Mouse (Mus musculus) brown adipose tissue, adult 24 weeks (tissue): Measurements from ENCODE around the gene Trpv2. TPM values are rescaled to one million over a fixed set of nuclear protein-coding genes. Genes with fewer than 3 reads are reported as not detected.

Experiments
- H3K27ac ChIP-seq: fragments of 200-500 bp; replicated peaks from 2 replicates; pipeline ENCODE4 v1.5.1; 2012; ENCODE audit warnings: low read depth, mild to moderate bottlenecking, low read length
- H3K4me1 ChIP-seq: fragments of 200-500 bp; 2 replicates; pipeline ENCODE4 v1.6.1; 2012; ENCODE audit warnings: low read length, mixed read lengths; ENCODE audit not compliant: control insufficient read depth, insufficient read depth, insufficient read length
- H3K4me3 ChIP-seq: fragments of 200-500 bp; 2 replicates; pipeline ENCODE4 v1.5.1; 2012; ENCODE audit warnings: low read depth, mild to moderate bottlenecking, low read length, moderate library complexity; ENCODE audit not compliant: insufficient read depth
- polyA plus RNA-seq: library from polyadenylated mRNA; stranded (reverse); fragments of >200 nt; gene quantifications from 2 replicates; pipeline ENCODE4 v1.2.4, GENCODE M21; 2012; ENCODE audit not compliant: missing spikeins, insufficient read depth, insufficient read length

Trpv2 gene
- polyA plus RNA-seq, result 1.0 and 2.5 TPM in 2 replicates

DNA sequence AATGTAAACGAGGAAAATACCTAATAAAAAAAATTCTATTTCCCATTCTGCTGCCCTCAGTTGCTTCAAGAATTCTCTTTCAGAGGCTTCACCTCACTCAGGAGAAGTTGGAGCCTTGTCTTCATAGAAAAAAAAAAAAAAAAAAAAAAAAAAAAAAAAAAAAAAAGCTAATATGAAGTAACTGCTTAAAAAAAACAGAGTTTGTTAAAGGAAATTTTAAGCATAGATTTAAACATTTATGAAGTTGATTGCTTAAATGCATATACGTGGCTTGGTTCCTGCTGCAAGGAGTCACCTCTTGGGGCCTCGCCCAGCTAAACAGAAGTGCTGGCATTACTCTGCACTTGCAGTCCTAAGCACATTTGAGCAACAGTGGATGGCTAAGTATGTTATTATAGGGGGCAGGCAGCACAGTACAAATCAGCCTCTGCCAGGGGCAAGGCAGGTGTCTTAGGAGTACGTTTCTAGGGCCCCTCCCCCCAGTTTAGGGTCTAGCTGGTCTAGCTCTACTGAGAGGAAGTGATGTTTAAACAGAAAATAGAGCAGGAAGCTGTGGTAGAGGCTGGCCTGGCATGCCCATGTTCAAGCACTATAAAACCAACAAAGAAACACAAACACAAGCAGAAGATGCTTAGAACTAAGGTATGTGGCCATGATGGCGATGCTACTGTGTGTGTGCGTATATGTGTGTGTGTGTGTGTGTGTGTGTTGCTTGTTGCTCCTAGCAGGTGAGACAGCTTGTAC lies at the start of gene Trpv2:
TSS of gene Trpv2 (plus strand) at position 528 of the 744 bp plus-strand sequence.
- H3K4me3 ChIP-seq, result peak within 1 kb of the TSS; percentile 56
- no peak within 1 kb of the TSS for H3K27ac ChIP-seq
- no peaks in the 10 kb centered on the region for H3K4me1 ChIP-seq

DNA sequence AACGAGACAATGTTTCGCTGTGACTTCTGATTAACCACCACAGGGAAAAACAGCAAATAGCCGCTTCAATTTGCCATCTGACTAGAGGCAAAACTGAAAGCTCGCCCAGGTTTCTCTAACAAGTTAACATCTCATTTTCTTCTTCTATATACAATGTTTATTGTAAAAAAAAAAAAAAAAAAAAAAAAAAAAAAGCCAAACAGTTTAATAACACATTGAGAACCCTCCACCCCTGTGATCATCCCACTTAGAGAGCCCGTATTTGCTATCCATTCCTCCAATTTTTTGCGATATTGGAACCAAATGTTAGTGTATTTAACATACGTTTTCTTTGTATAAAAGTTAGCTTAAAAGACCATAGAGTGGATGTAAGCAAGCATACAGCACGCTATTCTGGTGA lies 37.2 kb upstream of the Trpv2 start:
- Histone ChIP-seq H3K27ac (no peak overlapping the region), H3K4me3 (no peak overlapping the region), H3K4me1 (no peaks in the 10 kb centered on the region)

DNA sequence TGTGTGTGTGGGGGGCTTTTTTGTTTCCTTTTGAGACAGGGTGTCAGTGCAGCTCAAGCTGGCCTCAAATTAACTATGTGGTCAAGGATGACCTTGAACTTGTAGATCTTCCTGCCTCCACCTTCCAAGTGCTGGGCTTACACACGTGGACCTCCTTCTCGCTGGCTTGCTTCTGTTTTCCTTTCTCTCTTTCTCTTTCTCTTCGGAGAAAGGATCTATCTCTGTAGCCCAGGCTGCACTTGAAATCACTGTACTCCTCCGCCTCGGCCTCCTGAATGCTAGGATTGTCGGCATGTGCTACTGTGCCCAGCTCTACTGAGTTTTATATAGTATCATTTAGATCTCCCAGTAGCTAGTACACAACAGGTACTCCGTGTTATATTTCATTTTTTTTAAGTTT lies 36.7 kb upstream of the Trpv2 start:
- Histone ChIP-seq H3K4me3 (peak overlapping the region; percentile 26; the same call in 1 of the 2 replicates), H3K27ac (no peak overlapping the region), H3K4me1 (no peaks in the 10 kb centered on the region)

DNA sequence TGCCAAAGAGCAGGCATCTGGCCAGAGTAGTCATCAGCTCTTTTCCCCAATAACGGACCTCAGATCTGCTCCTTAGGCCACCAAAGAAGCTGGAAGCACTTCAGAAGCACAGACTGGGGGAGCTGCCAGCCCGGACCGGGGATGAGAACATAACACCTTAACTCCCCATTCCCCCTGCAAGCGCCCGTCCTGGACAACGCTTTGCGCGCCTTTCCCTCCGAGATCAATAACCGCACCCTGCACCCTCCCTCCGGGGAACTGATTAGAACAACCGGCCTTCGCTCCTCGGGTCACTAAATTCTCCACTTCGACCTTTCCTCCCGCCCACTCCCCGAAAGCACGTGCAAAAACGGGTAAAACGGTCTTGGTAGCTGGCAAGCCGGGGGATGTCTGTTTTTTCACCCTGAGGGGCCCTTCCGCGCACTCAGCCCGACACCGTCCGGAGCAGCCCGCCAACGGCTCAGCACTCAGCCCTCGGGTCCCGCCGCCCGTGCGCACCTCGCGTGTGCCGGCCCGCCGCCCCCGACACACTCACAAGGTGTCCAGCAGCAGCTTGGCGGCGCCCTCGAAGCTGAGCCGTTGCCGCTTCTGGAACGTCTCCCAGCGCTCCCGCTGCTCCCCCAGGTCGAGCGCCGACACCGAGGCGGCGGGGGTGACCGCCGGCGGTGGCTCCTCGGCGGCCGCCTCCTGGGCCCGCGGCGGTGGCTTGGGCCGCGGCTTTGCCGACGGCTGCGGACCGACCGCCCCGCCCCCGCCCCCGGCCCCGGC lies 35.8 kb upstream of the Trpv2 start:
- H3K27ac ChIP-seq, result 0 out of 2 replicates have a peak overlapping the region, but pooled peaks have one; percentile 21
- H3K4me1 ChIP-seq, result no peaks in the 10 kb centered on the region
- peak overlapping the region; percentile 85 for H3K4me3 ChIP-seq

DNA sequence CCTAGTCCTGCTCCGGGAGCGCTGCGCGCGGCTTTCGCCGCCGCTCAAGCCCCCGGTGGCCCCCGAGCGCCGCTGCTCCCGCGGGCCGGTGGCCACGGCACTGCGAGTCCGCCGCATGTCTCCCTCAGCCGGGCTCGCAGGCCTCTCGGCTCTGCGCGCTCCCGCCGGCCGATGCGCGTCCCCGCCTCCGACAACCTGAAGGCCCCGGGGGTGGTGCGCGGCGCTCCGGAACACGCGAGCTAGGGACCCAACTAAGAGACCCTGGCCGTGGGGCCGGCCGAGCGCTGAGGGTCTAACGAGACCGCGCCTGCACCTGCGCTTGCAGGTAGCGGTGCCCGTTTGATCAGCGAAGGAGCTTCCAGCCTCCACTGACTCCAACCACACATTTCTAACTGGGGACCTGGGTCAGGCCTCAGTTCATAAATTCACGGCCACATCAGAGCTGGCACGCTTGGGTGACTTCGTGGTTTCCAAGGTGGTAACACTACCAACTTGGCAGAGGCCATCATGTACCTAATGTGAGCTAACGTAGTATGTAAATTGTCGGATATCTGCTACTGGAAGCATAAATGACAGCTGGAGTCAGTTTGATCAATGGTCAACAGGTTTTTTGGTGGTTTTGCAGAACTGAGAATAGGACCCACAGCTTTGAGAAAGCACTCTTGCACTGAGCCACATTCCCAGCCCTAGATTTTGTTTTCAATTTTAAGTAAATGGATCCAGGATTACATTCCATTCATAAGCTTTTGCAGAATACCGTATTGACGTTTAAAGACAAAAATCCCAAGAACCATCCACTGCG lies 35.0 kb upstream of the Trpv2 start, which contains the start of gene Cenpv:
TSS of gene Cenpv (minus strand) at position 173 of the 802 bp plus-strand sequence.
- H3K4me1 ChIP-seq, result no peaks in the 10 kb centered on the region
- H3K4me3 ChIP-seq, result peak within 1 kb of the TSS; percentile 85
- H3K27ac ChIP-seq, result 0 out of 2 replicates have a peak within 1 kb of the TSS, but pooled peaks have one; percentile 21

DNA sequence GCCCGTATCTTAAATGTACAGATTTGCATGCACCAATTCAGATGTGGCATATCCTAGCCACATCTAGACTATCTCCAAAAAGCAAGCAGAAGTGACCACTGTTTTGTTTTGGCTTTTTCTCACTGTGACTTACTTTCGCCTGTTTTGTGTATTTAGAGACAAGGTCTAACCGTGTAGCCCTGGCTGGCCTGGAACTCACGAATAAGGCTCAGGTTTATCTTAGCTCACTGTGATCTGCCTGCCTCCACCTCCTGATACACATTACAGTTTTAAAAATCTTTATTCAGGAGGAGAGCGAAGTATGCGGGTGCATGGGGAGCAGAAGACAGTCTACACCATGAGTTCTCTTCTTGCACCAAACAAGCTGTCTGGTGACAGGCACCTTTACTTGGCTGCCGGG lies 34.1 kb upstream of the Trpv2 start:
- no peaks in the 10 kb centered on the region for H3K4me1 ChIP-seq
- H3K4me3 ChIP-seq, result no peak overlapping the region
- H3K27ac ChIP-seq, result no peak overlapping the region

DNA sequence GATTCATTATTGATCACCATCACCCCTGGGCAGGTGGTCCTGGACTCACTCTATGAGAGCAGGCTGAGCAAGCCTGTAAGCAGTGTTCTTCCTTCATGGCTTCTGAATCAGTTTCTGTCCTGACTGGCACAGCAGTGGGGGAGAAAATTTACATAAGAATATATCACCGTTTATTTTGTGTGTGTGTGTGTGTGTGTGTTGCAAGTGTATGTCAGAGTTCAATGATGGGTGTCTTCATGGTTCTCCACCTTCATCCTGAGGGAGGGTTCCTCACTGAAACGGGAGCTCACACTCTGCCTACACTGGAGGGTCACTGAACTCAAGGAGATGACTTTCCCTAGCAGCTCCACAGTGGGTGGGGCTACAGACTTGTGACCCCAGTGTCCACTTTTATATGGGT lies 33.3 kb upstream of the Trpv2 start:
- no peak overlapping the region for H3K27ac ChIP-seq
- H3K4me3 ChIP-seq, result no peak overlapping the region
- no peaks in the 10 kb centered on the region for H3K4me1 ChIP-seq

DNA sequence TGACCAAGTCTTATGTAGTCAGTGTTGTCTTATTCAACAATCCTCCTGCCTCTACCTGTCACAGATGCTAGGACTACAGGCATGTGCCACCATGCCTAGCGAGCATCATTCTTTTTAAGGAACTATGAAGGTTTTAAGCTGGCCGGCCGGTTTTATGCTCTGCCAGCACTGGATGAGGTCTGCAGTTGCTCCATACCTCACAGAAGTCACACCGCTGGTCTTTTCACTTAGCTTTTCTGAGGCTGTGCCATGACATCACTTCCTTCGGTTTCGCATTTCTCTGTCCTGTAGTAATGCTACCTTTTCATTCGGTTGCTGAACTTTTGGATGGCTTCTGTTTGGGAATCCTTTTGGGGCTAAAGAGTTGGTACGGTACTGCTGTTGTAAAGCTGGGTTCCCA lies 32.7 kb upstream of the Trpv2 start:
- Histone ChIP-seq H3K27ac (no peak overlapping the region), H3K4me1 (no peaks in the 10 kb centered on the region), H3K4me3 (no peak overlapping the region)

DNA sequence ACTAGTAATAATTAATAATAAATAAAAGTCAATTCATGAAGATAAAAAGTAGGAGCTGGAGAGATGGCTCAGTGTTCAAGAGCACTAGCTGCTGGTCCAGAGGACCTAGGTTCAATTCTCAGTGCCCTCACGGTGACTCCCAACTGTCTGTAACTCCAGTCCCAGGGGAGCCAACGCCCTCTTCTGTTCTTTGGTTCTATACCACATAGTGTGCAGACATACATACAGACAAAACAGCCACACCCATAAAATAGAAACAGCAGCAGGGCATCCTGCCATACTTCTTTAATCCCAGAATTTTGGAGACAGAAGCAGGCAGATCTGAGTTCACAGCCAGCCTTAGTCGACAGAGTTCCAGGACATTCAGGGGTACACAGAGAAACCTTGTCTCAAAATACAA lies 30.3 kb upstream of the Trpv2 start:
- Histone ChIP-seq H3K27ac (no peak overlapping the region), H3K4me1 (no peaks in the 10 kb centered on the region), H3K4me3 (no peak overlapping the region)

DNA sequence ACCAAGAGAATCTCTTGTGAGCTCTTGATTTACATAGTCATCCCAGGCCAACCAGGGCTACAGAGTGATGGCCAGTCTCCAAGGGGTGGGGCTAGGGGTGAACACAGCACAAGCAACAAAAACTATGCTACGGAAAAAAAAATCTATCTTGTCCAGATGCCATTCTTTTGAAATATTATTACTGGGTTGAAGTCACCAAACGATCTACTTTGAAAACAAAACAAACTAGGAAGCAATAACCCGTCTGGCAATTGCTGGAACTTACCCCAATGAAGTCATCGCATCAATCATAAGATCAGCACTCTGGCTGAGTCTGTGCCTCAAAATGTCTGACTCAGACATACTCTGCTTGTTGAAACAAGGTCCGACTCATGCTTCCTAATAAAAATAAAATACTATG lies 24.5 kb upstream of the Trpv2 start:
- H3K4me3 ChIP-seq, result peak overlapping the region; percentile 82

DNA sequence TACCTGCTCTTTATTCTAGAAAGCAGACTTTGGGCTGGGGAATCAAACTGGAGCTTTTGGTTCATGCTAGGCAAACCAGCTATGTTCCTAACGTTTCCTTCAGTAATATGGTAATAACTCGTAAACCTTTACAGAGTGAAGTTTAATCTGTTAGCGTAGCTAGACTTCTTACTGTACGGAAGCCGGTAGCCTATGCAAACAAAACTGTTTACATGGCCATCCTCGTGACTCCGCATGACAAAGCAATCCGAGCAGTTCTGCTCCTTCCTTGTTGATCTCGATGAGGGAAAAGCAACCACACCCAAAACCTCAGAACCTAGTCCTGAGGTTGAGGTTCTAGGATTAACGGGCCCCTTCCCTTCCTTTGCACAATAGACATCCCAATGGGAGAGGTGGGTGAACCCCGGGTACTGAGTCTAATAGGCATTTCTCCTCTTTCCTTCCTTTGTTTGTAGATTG lies 24.0 kb upstream of the Trpv2 start:
- peak overlapping the region; percentile 99 for H3K27ac ChIP-seq
- peaks cover 2% of the 10 kb centered on the region; the same call in 1 of the 2 replicates for H3K4me1 ChIP-seq
- H3K4me3 ChIP-seq, result peak overlapping the region; percentile 82

More for the DNA sequence above, 24.5 kb upstream of the Trpv2 start:
- H3K4me1 ChIP-seq, result peaks cover 2% of the 10 kb centered on the region; the same call in 1 of the 2 replicates
- H3K27ac ChIP-seq, result peak overlapping the region; percentile 99

DNA sequence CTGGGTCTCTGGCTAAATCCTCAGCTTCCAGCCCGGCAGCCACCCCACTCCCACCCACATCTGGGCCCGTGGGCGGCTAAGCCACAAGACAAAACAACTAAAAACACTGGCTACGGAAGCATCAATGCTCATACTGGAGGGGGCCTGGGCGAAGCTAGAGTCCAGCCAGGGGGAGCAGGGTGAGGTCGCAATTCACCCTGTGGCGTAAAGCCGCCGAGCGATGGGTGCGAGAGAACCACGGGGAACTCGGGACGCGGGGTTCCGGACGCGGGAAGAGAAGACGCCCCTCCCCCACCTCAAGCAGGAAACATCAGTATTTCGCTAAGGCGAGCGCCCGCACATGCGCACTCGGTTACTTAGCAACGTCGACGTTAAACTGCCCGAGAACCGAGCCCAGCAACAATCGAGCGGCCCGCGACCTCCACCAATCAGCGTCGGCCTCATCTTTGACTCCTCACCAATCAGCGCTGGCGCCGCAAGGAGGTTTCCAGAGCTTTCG lies 23.5 kb upstream of the Trpv2 start, which contains the start of gene Ubb:
TSS of gene Ubb (plus strand) at position 445 of the 499 bp plus-strand sequence.
- Histone ChIP-seq H3K4me1 (peaks cover 2% of the 10 kb centered on the region; the same call in 1 of the 2 replicates), H3K27ac (peak within 1 kb of the TSS; percentile 99), H3K4me3 (peak within 1 kb of the TSS; percentile 82)

DNA sequence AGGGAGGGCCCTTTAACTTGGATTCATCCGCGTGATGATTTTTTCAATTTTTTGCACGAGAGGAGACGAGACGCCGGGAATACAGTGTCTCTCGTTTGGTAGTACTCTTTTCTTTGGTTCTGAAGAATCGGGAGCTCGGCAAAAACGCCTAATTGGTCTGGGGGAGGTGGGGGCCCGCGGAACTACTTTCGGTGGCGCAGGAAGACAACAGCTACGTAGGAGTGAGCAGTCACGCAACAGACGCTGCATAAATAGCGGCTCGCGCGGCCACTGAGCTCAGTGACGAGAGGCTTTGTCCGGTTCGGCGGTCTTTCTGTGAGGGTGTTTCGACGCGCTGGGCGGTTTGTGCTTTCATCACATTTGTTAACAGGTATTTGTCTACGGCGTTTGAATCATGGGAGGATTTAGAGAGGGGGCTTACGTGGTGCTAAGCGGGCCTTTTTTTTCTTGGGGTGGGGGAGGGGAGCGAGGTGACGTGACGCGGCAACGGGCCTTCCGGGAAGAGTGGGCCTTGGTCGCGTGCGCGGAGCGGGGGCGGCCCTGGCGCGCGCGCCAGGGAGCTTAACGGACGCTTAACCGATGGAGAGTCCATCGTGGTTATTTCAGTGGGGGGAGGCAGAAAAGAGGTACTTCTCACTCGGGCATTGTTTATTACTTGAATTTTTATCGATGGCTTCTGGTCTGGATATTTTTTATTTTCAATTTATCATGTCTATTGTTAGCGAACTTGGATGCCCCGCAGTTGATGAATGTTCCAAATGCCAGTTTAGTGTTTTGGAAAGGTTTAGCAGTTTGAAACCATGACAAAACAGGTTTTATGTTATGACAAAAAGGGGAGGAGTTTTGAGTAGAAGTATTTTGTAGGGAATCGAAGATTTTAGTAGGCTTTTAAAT lies 22.8 kb upstream of the Trpv2 start:
- H3K4me1 ChIP-seq, result peaks cover 2% of the 10 kb centered on the region; the same call in 1 of the 2 replicates
- peak overlapping the region; percentile 93 for H3K27ac ChIP-seq
- H3K4me3 ChIP-seq, result peak overlapping the region; percentile 68

DNA sequence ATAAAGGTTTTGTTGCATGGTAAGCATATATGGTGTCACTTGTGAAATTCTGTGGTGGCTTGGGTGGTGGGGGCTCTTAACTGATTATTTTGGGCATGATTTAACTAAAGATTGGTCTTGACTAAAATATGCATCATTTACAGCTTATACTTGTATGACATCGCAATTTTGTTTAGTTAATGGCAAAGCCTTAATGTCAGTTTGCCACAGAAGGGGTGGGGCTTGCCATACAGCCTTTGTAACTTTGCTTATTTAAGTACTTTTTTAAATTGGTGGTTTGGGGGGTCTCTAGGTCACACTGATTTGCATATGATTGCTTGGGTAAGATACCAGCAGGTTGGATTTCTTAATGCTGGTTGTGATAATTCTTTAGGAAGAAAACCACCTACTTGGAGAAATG lies 21.1 kb upstream of the Trpv2 start:
- Histone ChIP-seq H3K27ac (no peak overlapping the region), H3K4me3 (peak overlapping the region; percentile 40), H3K4me1 (peaks cover 2% of the 10 kb centered on the region; the same call in 1 of the 2 replicates)
